Mouse (Mus musculus) limb, embryonic 14.5 days (tissue): Measurements from ENCODE around the gene Exoc2. TPM values are rescaled to one million over a fixed set of nuclear protein-coding genes. Genes with fewer than 3 reads are reported as not detected.
A peak's percentile ranks its signal among the peaks of the same experiment; 100 is the strongest.

Experiments
- ATAC-seq: fragments of 200-750 bp; cut with Nextera tagmentation; 2 replicates; pipeline ENCODE4 v1.8.0; 2017; ENCODE audit warnings: low read depth, moderate number of reproducible peaks, moderate TSS enrichment; ENCODE audit not compliant: low FRiP score
- DNase-seq: peaks from one replicate; pipeline ENCODE4 v3.0.0-alpha.2; 2015; ENCODE audit warnings: low spot score
- H3K27ac ChIP-seq: fragments of 300-500 bp; sonication (generic); replicated peaks from 2 replicates; pipeline ENCODE4 v1.5.1; 2014; ENCODE audit warnings: low read depth, mild to moderate bottlenecking, low read length, moderate library complexity, mixed read lengths
- H3K27me3 ChIP-seq: fragments of 300-500 bp; sonication (generic); 2 replicates; pipeline ENCODE4 v1.6.1; 2014; ENCODE audit warnings: low read length, mixed read lengths; ENCODE audit not compliant: control insufficient read depth, insufficient read depth
- H3K36me3 ChIP-seq: fragments of 300-500 bp; sonication (generic); 2 replicates; pipeline ENCODE4 v1.6.1; 2014; ENCODE audit warnings: mild to moderate bottlenecking, low read length, moderate library complexity, mixed read lengths; ENCODE audit not compliant: control insufficient read depth, insufficient read depth
- H3K4me1 ChIP-seq: fragments of 300-500 bp; sonication (generic); 2 replicates; pipeline ENCODE4 v1.6.1; 2014; ENCODE audit warnings: antibody characterized with exemption, low read length, mixed read lengths; ENCODE audit not compliant: control insufficient read depth, insufficient read depth
- H3K4me2 ChIP-seq: fragments of 300-500 bp; sonication (generic); replicated peaks from 2 replicates; pipeline ENCODE4 v1.6.1; 2014; ENCODE audit warnings: low read depth, mild to moderate bottlenecking, low read length, moderate library complexity; ENCODE audit not compliant: severe bottlenecking
- H3K4me3 ChIP-seq: fragments of 300-500 bp; sonication (generic); replicated peaks from 2 replicates; pipeline ENCODE4 v1.5.1; 2014; ENCODE audit warnings: low read length
- H3K9ac ChIP-seq: fragments of 300-500 bp; sonication (generic); 2 replicates; pipeline ENCODE4 v1.6.1; 2014; ENCODE audit warnings: mild to moderate bottlenecking, low read depth, low read length, moderate library complexity; ENCODE audit not compliant: severe bottlenecking
- H3K9me3 ChIP-seq: fragments of 300-500 bp; sonication (generic); 2 replicates; pipeline ENCODE4 v1.6.1; 2016; ENCODE audit warnings: low read length; ENCODE audit not compliant: control insufficient read depth
- POLR2A ChIP-seq: fragments of 200-500 bp; IDR thresholded peaks from 2 replicates; pipeline ENCODE4 v1.8.0; 2012; ENCODE audit warnings: inconsistent platforms, mild to moderate bottlenecking, moderate library complexity, borderline replicate concordance; ENCODE audit not compliant: insufficient read depth, insufficient read length; ENCODE audit errors: extremely low read depth
- WGBS: fragments of 180-500 bp; shearing (Covaris S2); extraction: QIAGEN DNeasy Blood & Tissue Kit; methylation state at CpG from one replicate; pipeline ENCODE4 v1.1.7; 2014; 5-methylcytosine and 5-hydroxymethylcytosine counted together
- polyA plus RNA-seq, 2 experiments: library from polyadenylated mRNA; depleted of rRNA in 1 of 2; stranded (reverse) in 1 of 2; unstranded in 1 of 2; fragments of >200 nt; fragmentation: Nextera tagmentation in 1 of 2; extraction: Ambion mirVana in 1 of 2; gene quantifications; 2 replicates each; pipeline versions ENCODE4 v1.2.1 to v1.2.3; 2012 to 2014

Gene Exoc2
- polyA plus RNA-seq, 2 experiments: 20.9 to 32.7 TPM

DNA sequence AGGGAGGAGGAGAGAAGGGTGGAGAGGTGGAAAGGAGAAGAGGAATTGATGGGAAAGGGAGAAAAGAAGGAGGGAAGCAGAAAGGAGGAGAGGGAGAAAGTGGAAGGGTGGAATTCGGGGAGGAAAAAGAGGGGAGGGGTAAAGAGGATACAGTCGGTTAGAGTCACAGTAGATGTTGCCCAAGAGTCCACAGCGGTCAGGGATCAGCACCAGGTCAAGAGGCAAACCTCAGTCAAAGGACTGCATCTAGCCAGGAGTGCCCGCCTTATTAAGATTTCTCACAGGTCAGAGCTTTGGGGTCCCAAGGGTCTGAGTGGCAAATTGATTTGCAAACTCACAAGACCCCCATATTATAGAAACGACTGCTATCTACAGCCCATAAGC lies 346 bp upstream of the Exoc2 start:
- Histone ChIP-seq H3K27me3 (no peaks in the 10 kb centered on the region), H3K36me3 (no peaks in the 10 kb centered on the region), H3K4me3 (peak overlapping the region; percentile 75), H3K4me2 (peak overlapping the region; percentile 66), H3K9me3 (no peaks in the 10 kb centered on the region), H3K4me1 (peaks cover 12% of the 10 kb centered on the region), H3K27ac (peak overlapping the region; percentile 67; the same call in 1 of the 2 replicates), H3K9ac (peak overlapping the region; percentile 79)
- TF ChIP-seq POLR2A: no peak
- WGBS: 29% methylated on average over 5 of the region's 5 CpGs
- ATAC-seq (peak; percentile 21; the same call in 1 of the 2 replicates), DNase-seq (no peak)

- DNase-seq: no peak
These were observed 1.8 kb downstream of the Exoc2 start for GRCm38 (mm10) chr13:30972102-30972501.

DNA sequence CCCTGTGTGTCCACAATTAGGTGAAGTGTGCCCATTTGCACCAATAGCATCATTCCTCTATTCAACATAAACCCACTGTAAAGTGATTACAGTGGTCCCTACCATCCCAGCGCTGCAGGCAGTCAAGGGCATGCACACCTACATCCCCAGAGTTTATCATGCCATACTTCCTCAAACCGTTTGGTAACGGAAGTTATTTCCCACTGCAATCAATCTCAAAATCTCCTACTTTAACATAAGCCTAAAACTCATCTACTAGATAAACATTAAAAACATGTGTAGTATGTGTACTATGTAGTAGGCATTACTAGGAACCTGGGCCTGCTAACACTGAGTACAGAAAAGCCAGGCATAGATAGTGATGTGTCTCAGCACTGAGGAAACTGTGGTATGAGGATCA lies 2.8 kb downstream of the Exoc2 start:
- Histone ChIP-seq H3K9me3 (no peaks in the 10 kb centered on the region), H3K27ac (no peak overlapping the region), H3K4me2 (no peak overlapping the region), H3K36me3 (no peaks in the 10 kb centered on the region), H3K4me1 (peaks cover 18% of the 10 kb centered on the region), H3K9ac (no peak overlapping the region), H3K27me3 (no peaks in the 10 kb centered on the region), H3K4me3 (no peak overlapping the region)
- no peak for DNase-seq
- no peak for ATAC-seq
- 89% methylated on average over 3 of the region's 3 CpGs for WGBS
- no peak for TF ChIP-seq POLR2A

More at GRCm38 (mm10) chr13:30972102-30972501, 1.8 kb downstream of the Exoc2 start:
- 88% methylated on average over 2 of the region's 2 CpGs for WGBS
- Histone ChIP-seq H3K9ac (no peak overlapping the region), H3K4me2 (no peak overlapping the region), H3K4me3 (no peak overlapping the region), H3K4me1 (peaks cover 9% of the 10 kb centered on the region), H3K9me3 (no peaks in the 10 kb centered on the region), H3K27me3 (no peaks in the 10 kb centered on the region), H3K36me3 (no peaks in the 10 kb centered on the region), H3K27ac (no peak overlapping the region)
- no peak for ATAC-seq
- TF ChIP-seq POLR2A: no peak

GRCm38 (mm10) chr13:30968311-30968710 lies 5.6 kb downstream of the Exoc2 start:
- no peak for DNase-seq
- 65% methylated on average over 4 of the region's 4 CpGs for WGBS

DNA sequence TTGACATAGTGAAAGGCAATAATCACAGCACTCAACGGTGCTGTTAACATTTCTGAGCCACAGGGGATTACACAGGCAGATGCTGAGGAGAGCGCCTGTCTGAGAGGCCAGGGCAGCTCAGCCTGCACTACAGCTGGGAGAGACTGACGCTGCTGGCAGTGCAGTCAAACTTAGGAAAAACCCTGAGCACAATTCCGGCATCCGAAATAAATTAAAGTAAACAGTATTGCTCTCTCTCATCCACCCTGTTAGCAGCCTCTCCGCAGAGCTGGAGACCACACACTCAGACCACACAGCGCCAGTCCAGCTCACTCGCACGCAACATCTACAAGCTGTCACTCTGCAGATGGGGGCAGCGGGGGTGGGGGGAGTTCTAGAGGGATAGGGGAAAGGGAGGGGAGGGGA lies 7.4 kb downstream of the Exoc2 start:
- Histone ChIP-seq H3K27me3 (no peaks in the 10 kb centered on the region), H3K27ac (no peak overlapping the region), H3K9me3 (no peaks in the 10 kb centered on the region), H3K36me3 (0 out of 2 replicates have a peak, but pooled peaks cover under 1% of the 10 kb centered on the region), H3K9ac (0 out of 2 replicates have a peak overlapping the region, but pooled peaks have one; percentile 16), H3K4me1 (peaks cover 13% of the 10 kb centered on the region), H3K4me2 (peak overlapping the region; percentile 37), H3K4me3 (no peak overlapping the region)
- WGBS: 6% methylated on average over 10 of the region's 10 CpGs
- TF ChIP-seq POLR2A: no peak
- ATAC-seq: peak; percentile 70; the same call in 1 of the 2 replicates
- peak; percentile 49 for DNase-seq

More at GRCm38 (mm10) chr13:30968311-30968710, 5.6 kb downstream of the Exoc2 start:
- H3K27me3 ChIP-seq: no peaks in the 10 kb centered on the region
- H3K9me3 ChIP-seq: no peaks in the 10 kb centered on the region
- TF ChIP-seq POLR2A: no peak
- no peak overlapping the region for H3K4me3 ChIP-seq
- no peak overlapping the region for H3K27ac ChIP-seq
- H3K36me3 ChIP-seq: no peaks in the 10 kb centered on the region
- no peak overlapping the region for H3K9ac ChIP-seq
- H3K4me2 ChIP-seq: no peak overlapping the region
- peaks cover 13% of the 10 kb centered on the region for H3K4me1 ChIP-seq
- no peak for ATAC-seq
